ENCODE assay signal across 23 mouse cellular contexts in the genomic region with DNA sequence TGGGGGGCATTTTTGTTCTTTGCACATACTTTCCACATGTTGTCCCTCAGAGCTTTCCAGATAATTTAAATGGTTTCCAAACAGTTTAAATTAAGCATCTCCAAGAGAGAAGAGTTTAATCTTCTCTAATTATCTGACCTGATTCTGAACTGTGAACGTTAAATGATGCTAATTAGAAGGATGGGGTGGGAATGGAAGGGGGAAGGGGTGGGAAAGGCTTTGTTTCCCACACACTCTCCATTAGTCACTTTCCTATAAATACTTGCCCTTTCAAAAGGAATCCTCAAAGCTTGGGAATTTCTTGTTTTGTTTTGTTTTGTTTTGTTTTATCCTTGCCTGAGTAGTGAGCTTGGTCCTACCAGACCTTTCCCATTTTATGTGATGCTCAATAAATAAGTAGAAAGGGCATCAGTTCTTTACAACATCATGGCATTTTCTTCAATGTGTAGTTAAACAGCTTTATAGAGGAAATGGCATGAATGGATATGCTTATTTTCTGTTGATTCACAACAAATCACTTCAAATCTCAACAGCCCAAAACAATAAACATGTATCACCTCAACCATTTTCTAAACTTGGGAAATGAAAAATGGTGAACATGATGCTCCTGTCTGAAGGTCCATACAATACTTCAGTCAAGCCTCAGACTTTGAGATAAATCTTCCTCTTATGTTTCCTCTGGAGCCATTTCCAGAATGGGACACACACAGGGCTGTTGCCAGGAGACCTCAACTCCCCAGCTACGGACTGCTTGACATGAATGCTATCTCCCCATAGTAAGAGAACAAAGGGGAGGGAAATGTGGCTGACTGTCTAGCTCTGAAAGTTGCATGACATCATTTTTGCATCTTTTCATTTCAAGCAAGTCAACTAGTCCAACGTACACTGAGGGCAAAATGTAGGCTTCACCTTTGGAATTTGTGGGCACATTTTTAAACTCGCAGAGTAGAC. TPM values are rescaled to one million over a fixed set of nuclear protein-coding genes. Genes with fewer than 3 reads are reported as not detected.
DNase-seq lines count a peak whose midpoint lies in the region; ATAC-seq lines count a peak whose summit lies in the region.
"Had no signal": no experiment of that assay in that cellular context is flagged by ENCODE, and none has a peak within 500 bp of the region (broad histone marks: within the 10 kb centered on the region; RNA-seq: fewer than 3 reads in every experiment).

No protein-coding gene starts in this region.

- peak; percentile 60; the same call in 1 of the 2 replicates for ATAC-seq in midbrain, embryonic 12.5 days (ENCODE audit: low FRiP score, low read depth)
- ATAC-seq in midbrain, embryonic 16.5 days: no peak
- peak; percentile 37; the same call in 1 of the 2 replicates for ATAC-seq in hindbrain, embryonic 16.5 days
- ATAC-seq in neural tube, embryonic 14.5 days (ENCODE audit: low read depth): peak; percentile 83
- ATAC-seq: forebrain, embryonic 13.5 days; intestine, postnatal 0 days had no signal

- DNase-seq in embryo, embryonic 11 days: peak; percentile 29
- DNase-seq in urinary bladder, postnatal 25 days (ENCODE audit: low spot score): no peak
- no peak for DNase-seq in spleen, postnatal 4 days (ENCODE audit: low spot score in 2 of 2)
- DNase-seq in layer of hippocampus, postnatal 14 days (ENCODE audit: low spot score in 2 of 2): no peak
- DNase-seq: adrenal gland, adult 8-10 months; cerebellum, adult 11 months; cerebellum, postnatal 14 days; heart, postnatal 4 days; kidney, postnatal 4 days; layer of hippocampus, adult 9-11 months; lung, adult 18-20 months; lung, postnatal 14 days had no signal

- H3K27me3 ChIP-seq in midbrain, embryonic 12.5 days: no peaks in the 10 kb centered on the region; the same call in 1 of the 2 replicates
- H3K27me3 ChIP-seq in midbrain, embryonic 16.5 days (ENCODE audit: control insufficient read depth, insufficient read depth, low read depth, low read length): no peaks in the 10 kb centered on the region
- no peaks in the 10 kb centered on the region for H3K27me3 ChIP-seq in hindbrain, embryonic 16.5 days (replicated peaks; ENCODE audit: control insufficient read depth, insufficient read depth, low read length)
- no peaks in the 10 kb centered on the region for H3K27me3 ChIP-seq in neural tube, embryonic 14.5 days (ENCODE audit: control insufficient read depth, insufficient read depth, low read length)
- H3K27me3 ChIP-seq: heart, embryonic 13.5 days; kidney, embryonic 15.5 days had no signal

- H3K9me3 ChIP-seq in midbrain, embryonic 12.5 days: no peaks in the 10 kb centered on the region
- no peaks in the 10 kb centered on the region for H3K9me3 ChIP-seq in midbrain, embryonic 16.5 days (replicated peaks; ENCODE audit: control insufficient read depth, low read length, poor library complexity, severe bottlenecking)
- no peaks in the 10 kb centered on the region for H3K9me3 ChIP-seq in hindbrain, embryonic 16.5 days (ENCODE audit: control insufficient read depth, low read length)
- H3K9me3 ChIP-seq in neural tube, embryonic 14.5 days (ENCODE audit: control insufficient read depth, low read length): no peaks in the 10 kb centered on the region
- H3K9me3 ChIP-seq: embryonic facial prominence, embryonic 10.5 days; forebrain, embryonic 13.5 days; heart, embryonic 13.5 days; kidney, embryonic 15.5 days had no signal

- H3K36me3 ChIP-seq in midbrain, embryonic 12.5 days: no peaks in the 10 kb centered on the region
- H3K36me3 ChIP-seq in midbrain, embryonic 16.5 days (ENCODE audit: control insufficient read depth, insufficient read depth, low read length): no peaks in the 10 kb centered on the region
- no peaks in the 10 kb centered on the region for H3K36me3 ChIP-seq in hindbrain, embryonic 16.5 days (ENCODE audit: control insufficient read depth, insufficient read depth, low read length)
- no peaks in the 10 kb centered on the region for H3K36me3 ChIP-seq in neural tube, embryonic 14.5 days (ENCODE audit: control insufficient read depth, insufficient read depth, low read length)
- H3K36me3 ChIP-seq: embryonic facial prominence, embryonic 10.5 days; heart, embryonic 13.5 days; kidney, embryonic 15.5 days had no signal

- 32% methylated on average over 4 of the region's 4 CpGs for WGBS in midbrain, embryonic 12.5 days
- WGBS in midbrain, embryonic 16.5 days: 30% methylated on average over 4 of the region's 4 CpGs
- 16% methylated on average over 4 of the region's 4 CpGs for WGBS in hindbrain, embryonic 16.5 days
- 16% methylated on average over 4 of the region's 4 CpGs for WGBS in neural tube, embryonic 14.5 days

- H3K9ac ChIP-seq in midbrain, embryonic 12.5 days (replicated peaks): no peak overlapping the region
- H3K9ac ChIP-seq in midbrain, embryonic 16.5 days (ENCODE audit: low read depth, low read length): no peak overlapping the region
- H3K9ac ChIP-seq in hindbrain, embryonic 16.5 days (ENCODE audit: low read depth, low read length): no peak overlapping the region
- H3K9ac ChIP-seq in neural tube, embryonic 14.5 days (replicated peaks; ENCODE audit: low read depth, low read length): no peak overlapping the region
- H3K9ac ChIP-seq: forebrain, embryonic 13.5 days; heart, embryonic 13.5 days; kidney, embryonic 15.5 days had no signal

- no peaks in the 10 kb centered on the region for H3K4me1 ChIP-seq in midbrain, embryonic 12.5 days
- no peaks in the 10 kb centered on the region for H3K4me1 ChIP-seq in midbrain, embryonic 16.5 days (ENCODE audit: control insufficient read depth, insufficient read depth, low read length)
- no peaks in the 10 kb centered on the region for H3K4me1 ChIP-seq in hindbrain, embryonic 16.5 days (ENCODE audit: control insufficient read depth, insufficient read depth, low read depth, low read length)
- no peaks in the 10 kb centered on the region for H3K4me1 ChIP-seq in neural tube, embryonic 14.5 days (ENCODE audit: control insufficient read depth, insufficient read depth, low read length)
- H3K4me1 ChIP-seq: embryonic facial prominence, embryonic 10.5 days; kidney, embryonic 15.5 days had no signal

- H3K27ac ChIP-seq in midbrain, embryonic 12.5 days (replicated peaks): no peak overlapping the region
- no peak overlapping the region for H3K27ac ChIP-seq in midbrain, embryonic 16.5 days (ENCODE audit: low read length)
- no peak overlapping the region for H3K27ac ChIP-seq in hindbrain, embryonic 16.5 days (ENCODE audit: low read depth, low read length)
- H3K27ac ChIP-seq in neural tube, embryonic 14.5 days (ENCODE audit: low read depth, low read length): no peak overlapping the region
- H3K27ac ChIP-seq: embryonic facial prominence, embryonic 10.5 days; forebrain, embryonic 13.5 days; heart, embryonic 13.5 days; kidney, embryonic 15.5 days; stomach, postnatal 0 days had no signal

- H3K4me3 ChIP-seq in midbrain, embryonic 12.5 days: no peak overlapping the region
- H3K4me3 ChIP-seq in midbrain, embryonic 16.5 days (ENCODE audit: low read depth, low read length): no peak overlapping the region
- no peak overlapping the region for H3K4me3 ChIP-seq in hindbrain, embryonic 16.5 days (ENCODE audit: low read length)
- H3K4me3 ChIP-seq in neural tube, embryonic 14.5 days (ENCODE audit: low read depth, low read length): no peak overlapping the region
- H3K4me3 ChIP-seq: embryonic facial prominence, embryonic 10.5 days; forebrain, embryonic 13.5 days; heart, embryonic 13.5 days; kidney, embryonic 15.5 days had no signal

- H3K4me2 ChIP-seq in midbrain, embryonic 12.5 days (replicated peaks): no peak overlapping the region
- no peak overlapping the region for H3K4me2 ChIP-seq in midbrain, embryonic 16.5 days (ENCODE audit: low read length)
- no peak overlapping the region for H3K4me2 ChIP-seq in hindbrain, embryonic 16.5 days (ENCODE audit: low read length)
- no peak overlapping the region for H3K4me2 ChIP-seq in neural tube, embryonic 14.5 days (ENCODE audit: low read depth, low read length)
- H3K4me2 ChIP-seq: forebrain, embryonic 13.5 days; heart, embryonic 13.5 days; kidney, embryonic 15.5 days; liver, embryonic 11.5 days had no signal

RNA-seq across cellular contexts. Expression of a gene that starts 46.7 kb away (rescaled TPM):
- polyA plus RNA-seq in midbrain, embryonic 12.5 days (2016; fragmentation: Nextera tagmentation; extraction: Ambion mirVana): 89.2 and 98.3 TPM in 2 replicates
- 120 and 134 TPM in 2 replicates for polyA plus RNA-seq in midbrain, embryonic 16.5 days (2015; fragmentation: Nextera tagmentation; extraction: Ambion mirVana)
- polyA plus RNA-seq in hindbrain, embryonic 16.5 days (2015; fragmentation: Nextera tagmentation; extraction: Ambion mirVana): 108 and 110 TPM in 2 replicates
- polyA plus RNA-seq in neural tube, embryonic 14.5 days (2014; fragmentation: Nextera tagmentation; extraction: Ambion mirVana): 138 and 165 TPM in 2 replicates
- total RNA-seq in layer of hippocampus, postnatal 14 days (2021): 10 to 100 TPM; 37.3 to 37.5 TPM
